Mouse (Mus musculus): ENCODE measurements at regions not wholly inside any gene's neighbourhood (a gene's known extent, or its start where the extent isn't known, plus 50 kb on each side); places are given as distances from the start of the nearest gene placed in this dataset.

DNA sequence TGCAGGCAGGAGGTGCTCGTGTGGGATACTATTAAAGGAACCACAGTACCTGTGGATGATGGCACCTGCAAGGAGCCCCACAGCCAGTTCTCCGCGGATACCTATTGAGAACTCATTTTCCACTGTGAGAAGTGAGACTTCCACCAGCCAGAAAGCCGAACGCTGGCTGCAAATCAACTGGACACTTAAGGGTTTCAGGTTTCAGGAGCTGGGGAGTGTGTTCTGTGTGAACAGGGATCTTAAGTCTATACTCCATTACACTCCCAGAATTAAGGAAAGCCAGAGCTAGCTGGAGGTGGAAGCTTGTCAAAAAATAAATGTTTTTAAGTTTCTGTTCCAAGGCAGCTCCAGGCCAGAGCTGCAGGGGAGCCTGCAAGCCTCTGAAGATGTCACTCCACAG is 99.8 kb upstream of the Rybp start:
- DNase-seq (ENCODE audit: low spot score): peak; percentile 33

DNA sequence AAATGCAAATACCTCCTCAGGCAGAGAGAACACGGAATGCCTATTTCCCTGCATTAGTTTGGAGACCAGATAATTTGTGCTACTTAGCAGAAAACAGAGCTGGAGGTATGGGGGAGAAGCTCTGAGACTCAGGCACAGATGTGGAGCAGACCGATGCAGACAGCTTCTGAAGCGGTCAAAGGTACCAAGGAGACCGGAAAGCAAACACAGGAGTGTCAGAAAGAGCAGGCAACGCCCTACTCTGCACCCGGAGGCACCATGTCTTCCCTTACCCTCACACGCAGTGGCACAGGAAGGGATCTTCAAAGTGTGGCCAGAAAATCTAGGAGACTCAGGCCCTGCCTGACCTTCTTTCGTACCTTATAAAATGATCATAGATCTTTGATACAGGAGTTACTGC is 98.4 kb upstream of the Rybp start:
- DNase-seq (ENCODE audit: low spot score): peak; percentile 39

DNA sequence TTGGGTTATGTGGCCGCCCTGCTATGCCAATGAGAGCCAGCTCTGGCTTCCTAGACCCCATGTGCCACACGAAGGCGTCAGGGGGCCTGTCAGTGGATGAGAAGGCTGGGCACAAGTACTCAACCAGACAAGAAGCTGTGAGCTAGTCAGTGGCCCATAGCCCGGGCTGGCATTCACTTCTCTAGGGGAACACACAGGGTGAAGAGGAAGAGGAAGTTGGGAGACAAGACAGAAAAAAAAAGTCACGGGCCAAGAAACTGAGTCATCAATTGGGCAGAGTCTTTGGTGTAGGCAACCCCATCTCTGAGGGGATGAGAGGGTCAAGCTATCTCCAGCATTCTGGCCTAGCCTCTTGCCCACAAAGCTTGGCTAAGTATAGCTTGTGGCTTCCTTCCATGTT is 93.8 kb upstream of the Rybp start:
- DNase-seq (ENCODE audit: low spot score): no peak

DNA sequence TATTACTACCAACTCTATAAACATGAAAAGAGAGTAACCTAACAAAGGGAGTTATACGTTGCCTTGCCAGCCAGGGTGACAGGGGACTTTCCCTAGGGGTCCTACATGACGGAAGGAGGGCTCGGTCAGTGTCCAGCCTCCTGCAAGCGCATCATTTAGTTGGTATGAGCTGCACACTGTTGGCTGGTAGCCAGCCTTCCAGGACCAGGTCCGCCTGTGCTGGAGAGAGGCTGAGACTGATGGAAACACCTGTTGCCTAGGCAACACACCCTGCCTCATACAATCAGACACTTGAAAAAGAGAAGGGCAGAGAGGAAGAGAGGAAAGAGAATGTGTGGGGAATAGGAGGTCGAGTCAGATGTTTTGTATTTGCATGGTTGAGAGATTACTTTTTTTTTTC is 93.3 kb upstream of the Rybp start:
- peak; percentile 30 for DNase-seq (ENCODE audit: low spot score)

DNA sequence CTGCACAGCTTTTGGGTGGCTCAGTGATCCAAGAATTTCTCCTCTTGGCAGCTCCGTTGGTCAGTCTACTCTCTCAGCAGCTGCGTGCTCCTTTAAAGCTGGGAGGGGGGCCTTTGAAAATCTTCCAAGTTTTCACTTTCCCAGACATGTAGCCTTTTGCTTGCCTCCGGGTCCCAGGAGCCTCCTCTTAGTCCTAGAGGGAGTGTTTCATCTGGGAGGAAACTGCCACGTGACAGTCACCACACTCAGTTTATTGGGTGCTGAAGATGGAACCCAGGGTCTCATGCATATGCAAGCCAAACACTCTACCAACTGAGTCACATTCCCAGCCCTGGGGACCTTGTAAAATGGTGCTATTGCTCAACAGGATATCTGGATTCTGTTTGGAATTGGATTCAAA is 92.5 kb upstream of the Rybp start:
- DNase-seq (ENCODE audit: low spot score): no peak

DNA sequence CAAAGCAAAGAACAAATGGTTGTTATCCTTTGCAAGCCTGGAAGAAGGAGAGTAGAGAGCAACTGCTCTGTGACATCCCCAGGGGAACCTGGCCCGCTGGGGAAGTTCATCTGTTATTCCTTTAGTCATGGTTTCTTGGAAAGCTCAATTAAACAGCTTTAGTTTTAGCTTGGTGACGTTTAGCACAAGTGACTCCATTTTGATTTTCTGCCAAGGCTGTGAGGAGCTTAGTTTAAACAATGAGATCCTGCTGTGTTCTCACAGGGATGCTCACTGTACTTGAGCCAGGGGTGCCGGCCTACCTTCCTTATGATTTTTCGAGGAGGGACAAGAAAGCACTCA is 91.2 kb upstream of the Rybp start:
- DNase-seq (ENCODE audit: low spot score): no peak

DNA sequence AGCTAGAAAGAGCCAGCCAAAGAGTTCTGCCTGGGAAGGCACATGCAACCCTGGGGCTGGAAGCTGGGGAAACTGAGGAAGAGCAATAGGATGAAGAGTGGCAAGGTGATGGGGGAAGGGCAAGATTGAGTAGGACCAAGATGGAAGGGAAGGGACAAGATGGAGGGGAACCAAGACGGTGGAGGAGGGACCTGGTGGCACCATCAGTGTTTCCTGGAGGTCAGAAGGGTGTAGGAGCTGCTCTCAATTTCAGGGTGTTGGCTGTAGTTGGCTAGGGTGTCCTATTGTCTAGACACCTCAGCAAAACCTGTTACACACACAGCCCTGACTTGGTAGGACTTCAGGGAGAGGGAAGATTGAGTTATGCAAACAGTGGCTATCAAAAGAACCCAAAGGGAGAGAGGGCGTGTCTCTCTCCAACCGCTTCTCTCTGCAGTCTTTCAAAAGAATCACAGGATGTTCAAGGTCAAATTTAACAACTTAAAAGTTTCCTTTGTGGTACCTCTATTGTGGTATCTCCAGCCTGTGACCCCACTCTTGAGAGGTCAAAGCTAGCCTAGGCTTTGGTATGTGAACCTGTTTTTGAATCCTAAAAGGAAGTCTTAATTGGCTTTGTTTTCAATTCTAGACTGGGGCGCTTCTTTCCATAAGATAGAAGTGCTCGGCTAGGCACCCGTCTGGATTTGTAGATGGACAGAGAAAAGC is 90.7 kb upstream of the Rybp start:
- no peak for DNase-seq (ENCODE audit: low spot score)

DNA sequence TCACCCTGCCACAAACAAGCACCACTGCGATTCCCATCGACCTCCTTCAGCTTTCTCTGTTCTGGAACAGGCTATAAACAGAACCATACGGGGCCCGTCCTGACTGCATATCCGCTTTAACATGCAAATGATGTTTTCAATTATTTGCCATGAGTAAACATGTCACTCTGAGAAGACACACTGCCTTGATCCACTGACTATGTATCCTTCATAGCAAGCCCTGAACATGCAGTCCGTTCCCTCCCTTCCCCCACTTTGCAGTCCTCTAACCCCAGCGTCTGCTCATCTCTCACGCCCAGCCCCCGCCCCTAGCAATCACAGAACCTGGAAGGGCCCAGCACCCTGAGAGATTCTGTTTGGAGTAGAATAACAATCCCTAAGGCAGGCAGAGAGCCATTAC is 89.4 kb upstream of the Rybp start:
- DNase-seq (ENCODE audit: low spot score): peak; percentile 33

DNA sequence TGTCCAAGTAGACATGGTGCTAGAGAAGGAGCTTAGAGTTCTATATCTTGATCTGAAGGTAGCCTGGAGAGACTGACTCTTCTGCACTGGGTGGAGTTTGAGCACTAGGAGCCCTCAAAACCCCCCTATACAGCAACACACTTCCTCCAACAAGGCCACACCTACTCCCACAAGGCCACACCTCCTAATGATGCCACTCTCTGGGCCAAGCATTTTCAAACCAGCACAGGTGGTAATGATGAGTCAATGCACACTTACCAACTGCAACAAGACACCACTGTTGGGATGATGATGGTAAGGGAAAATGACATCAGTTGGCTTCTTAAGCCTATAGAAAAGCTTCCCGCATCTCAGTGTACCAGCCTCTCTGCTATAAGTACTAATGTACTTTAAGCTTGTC is 83.5 kb upstream of the Rybp start:
- DNase-seq (ENCODE audit: low spot score): no peak

DNA sequence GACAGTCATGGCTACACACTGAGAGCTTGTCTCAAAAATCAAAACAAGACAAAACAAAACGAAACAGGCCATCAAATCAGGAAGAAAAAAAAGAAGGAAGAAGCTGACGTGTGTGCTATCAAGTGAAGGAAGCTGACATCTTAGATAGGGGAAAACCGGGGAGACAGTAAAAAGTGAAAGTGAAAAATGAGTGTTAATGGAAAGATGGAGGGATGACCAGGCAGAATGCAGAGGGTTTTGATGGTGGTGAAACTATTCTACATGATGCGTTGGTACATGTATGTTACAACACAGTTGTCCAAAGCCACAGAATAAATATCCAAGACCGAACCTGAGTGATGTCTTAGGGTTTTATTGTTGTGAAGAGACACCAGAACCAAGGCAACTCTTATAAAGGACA is 83.1 kb upstream of the Rybp start:
- no peak for DNase-seq (ENCODE audit: low spot score)

DNA sequence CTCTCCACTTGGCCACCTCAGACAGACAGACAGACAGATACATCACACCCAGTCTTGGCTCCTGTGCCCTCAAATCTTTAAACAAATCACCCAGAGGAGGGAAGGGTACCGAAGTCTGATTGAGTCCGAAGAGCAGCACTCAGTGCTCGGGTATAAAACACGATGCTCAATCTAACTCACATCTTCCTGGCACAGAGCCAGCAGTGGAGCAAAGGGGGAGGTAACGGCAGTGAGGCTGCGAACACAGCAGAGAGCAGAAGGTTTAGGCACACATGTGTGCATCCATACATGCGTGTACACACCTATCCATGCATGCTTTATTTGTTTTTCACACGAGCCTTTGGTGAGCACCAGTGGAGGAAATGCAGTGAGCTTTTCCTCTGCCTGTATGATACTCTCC is 78.9 kb upstream of the Rybp start:
- no peak for DNase-seq (ENCODE audit: low spot score)

DNA sequence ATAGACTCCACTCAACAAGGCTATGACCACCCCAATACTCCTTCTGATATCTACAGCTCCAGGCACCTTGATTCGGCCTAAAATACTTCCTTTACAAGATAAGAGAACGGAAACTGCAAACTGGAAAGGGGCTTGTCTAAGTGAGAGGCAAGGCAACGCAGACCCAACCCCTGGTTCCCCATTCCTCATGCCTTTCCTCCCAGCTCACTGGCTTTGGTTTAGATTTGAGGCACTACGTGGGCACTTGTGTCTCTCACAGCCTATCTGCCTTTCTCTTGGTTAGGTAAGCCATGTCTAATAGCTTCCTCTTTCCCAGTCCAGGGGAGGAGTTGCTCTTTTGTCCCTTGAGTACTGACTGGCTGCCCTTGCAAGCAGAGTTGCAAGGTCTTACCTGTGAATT is 78.5 kb upstream of the Rybp start:
- DNase-seq (ENCODE audit: low spot score): no peak

DNA sequence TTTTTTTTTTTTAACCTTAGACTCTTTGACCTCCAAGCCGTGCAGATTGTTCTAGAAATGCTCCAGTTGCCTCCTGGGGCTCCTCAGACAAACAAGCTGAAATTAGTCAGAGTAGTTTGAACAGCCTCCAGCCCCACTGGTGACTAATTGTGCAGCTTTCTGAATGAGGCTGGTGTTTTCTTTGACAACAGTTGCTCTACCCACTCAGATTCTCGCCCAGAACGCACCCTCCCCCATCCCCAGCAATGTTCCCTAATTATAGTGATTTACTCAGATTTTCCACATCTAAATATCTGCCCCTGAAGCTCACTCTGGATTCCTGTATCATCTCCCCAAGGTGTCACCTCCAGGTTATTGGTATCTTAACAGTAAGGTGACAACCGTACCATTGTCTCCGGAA is 76.4 kb upstream of the Rybp start:
- DNase-seq (ENCODE audit: low spot score): no peak

DNA sequence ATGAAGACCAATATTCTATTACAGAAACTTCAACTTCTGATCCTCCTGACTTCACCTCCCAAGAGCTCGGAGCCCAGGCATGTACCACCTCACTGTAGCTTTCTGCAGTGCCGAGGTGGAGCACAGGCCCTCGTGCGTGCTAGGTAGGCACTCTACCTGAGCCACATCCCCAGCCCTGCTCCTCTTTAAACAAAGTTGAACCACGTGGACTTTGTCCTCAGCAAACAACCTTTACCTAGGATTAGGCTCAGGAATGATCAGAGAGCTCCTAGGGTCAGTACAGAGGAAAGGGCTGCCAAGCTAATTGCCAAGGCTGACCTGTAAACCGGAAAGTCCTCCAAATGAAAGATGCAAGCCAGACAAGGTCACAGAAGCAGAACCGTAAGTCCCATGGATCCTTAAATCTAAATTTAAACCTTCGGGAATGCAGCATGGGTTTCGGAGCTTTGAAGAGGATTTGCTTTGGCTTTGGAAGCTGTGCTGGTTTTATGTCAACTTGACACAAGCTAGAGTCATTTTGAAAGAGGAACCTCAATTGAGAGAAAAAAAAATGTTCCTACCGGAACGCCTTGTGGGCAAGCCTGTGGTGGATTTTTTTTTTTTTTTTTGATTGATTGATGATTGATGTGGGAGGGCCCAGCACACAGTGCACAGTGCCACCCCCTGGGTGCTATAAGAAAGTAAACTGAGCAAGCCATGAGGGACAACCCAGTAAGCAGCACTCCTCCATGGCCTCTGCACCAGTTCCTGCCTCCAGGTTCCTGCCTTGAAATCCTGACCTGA is 69.5 kb upstream of the Rybp start:
- peak; percentile 79 for DNase-seq (ENCODE audit: low spot score)

DNA sequence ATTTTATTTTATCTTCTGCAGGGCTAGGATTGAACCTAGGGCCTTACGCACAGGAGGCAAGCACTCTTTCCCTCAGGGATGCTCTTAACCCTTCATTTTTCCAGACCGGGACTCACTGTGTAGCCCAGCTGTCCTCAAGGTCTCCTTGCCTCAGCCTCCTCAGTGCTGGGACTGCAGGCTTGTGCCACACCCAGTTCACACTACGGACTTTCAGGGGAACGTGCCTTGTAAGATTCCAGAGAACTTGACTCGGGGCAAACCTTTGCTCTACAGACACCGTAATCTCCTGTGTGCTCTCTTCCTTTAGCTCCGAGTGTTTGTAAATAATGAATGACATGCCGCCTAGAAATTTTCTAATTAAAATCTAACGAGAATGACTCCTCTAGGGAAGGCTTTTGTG is 68.6 kb upstream of the Rybp start:
- DNase-seq (ENCODE audit: low spot score): peak; percentile 62

DNA sequence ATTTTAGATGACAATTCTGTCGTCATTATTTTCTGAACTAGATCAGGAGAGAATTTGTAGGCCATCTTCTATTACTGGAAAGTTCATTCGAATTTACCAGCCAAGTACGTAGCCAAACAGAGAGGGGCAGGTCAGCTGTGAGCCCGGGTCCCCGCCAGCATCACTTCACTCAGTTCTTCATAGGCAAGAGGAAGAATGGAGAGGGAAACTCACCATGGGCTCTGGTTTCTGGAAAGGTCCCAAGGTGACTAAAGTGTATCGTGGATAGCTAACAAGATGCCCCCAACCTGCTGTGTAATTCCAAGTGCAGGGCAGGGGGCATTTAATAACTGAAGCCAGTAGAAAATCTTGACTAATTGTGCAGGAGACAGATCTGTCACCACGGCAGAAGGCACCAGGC is 60.2 kb upstream of the Rybp start:
- no peak for DNase-seq (ENCODE audit: low spot score)

DNA sequence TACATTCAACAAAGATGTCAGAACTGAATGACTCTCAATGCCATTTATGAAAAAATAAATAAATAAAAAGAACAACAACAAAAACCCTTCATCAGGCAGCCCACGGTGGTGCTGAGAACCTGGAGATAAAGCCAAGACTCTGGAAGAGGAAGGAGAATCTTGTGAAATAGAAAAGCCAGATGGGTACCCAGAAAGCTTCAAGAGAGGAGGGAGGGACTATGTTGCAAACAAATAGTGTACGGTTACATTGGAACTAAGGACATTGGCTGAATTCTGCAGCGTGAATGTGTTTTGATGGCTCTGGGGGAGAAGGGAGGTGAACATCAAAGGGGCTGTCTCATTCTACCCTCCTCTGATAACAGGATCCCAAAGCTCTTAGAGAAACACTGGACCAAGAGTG is 57.8 kb upstream of the Rybp start:
- no peak for DNase-seq (ENCODE audit: low spot score)

DNA sequence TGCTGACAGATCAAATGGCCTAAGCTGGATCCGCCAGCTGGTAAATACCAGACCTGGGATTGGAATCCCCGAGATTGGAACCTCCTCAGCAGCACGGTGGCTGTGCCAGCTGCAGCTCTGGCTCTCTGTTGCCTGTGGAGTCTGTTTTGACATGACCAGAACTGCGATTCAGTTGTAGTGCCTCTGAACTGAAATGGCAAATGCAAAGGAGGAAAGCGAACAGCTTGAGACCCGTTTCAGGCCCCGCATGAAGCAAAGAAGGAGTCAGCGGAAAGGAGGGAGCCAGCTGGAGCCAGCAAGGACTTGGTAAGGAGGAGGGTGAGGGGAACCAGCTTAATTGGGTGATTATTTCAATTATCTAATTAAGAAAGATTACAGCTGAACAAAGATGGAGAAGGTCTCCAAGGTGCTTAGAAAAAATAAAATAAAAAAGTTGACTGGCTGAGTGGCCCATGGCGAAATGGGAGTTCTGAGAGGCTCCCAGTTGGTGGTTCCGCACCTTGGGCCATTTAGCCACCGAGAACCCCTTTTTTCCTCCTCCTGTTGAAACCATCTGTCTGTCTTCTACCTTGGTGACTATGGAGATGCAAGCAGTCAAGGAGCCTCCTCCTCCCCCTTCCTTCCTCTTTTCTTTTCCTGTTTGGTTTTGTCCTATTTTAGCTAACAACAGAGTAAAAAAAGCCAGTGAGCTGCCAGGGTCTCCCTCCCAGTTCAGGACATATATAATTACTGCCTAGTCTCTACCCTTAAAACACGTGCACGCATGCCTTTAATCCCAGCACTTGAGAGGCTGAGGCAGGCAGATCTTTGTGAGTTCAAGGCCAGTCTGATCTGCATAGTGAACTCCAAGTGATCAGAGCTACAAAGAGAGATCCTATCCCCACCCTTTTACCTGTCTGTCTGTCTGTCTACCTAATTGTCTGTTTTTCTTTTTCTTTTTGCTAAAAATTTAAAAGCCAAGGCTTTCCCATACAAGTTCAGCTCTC is 54.3 kb upstream of the Rybp start:
- no peak for DNase-seq (ENCODE audit: low spot score)

DNA sequence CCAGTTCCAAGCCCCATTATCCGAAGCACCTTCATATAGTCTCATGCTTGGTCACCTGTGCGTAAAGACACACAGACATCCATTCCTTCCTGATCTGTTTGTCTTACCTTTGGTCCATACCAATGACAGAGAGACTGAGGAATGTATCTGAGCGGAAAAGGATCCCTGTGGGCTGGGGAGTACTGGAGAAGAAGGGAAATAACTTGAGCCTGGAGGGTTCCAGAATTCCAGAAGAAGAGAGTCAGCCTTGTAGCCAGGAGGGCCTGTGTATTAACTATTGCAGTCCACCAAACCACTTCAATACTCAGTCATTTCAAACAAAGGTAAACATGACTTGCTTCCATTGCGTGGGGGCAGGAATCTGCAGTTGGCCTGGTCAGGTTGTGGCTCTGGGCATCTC is 51.0 kb upstream of the Rybp start:
- no peak for DNase-seq (ENCODE audit: low spot score)

Measured in yolk sac, embryonic 10.5 days (tissue).